Mouse (Mus musculus) midbrain, embryonic 10.5 days (tissue): ENCODE data around the gene Ugt1a1. TPM values are rescaled to one million over a fixed set of nuclear protein-coding genes. Genes with fewer than 3 reads are reported as not detected.

ENCODE experiments used
- DNase-seq: peaks from one replicate; pipeline ENCODE4 v3.0.0-alpha.2; 2017; ENCODE audit warnings: low spot score
- H3K27ac ChIP-seq: fragments of 300-500 bp; sonication (generic); replicated peaks from 2 replicates; pipeline ENCODE4 v1.5.1; 2016; ENCODE audit warnings: mild to moderate bottlenecking
- H3K27me3 ChIP-seq: fragments of 300-500 bp; sonication (generic); 2 replicates; pipeline ENCODE4 v1.6.1; 2016; ENCODE audit warnings: low read depth, mild to moderate bottlenecking; ENCODE audit not compliant: poor library complexity, severe bottlenecking
- H3K36me3 ChIP-seq: fragments of 300-500 bp; sonication (generic); 2 replicates; pipeline ENCODE4 v1.6.1; 2016; ENCODE audit warnings: mild to moderate bottlenecking, moderate library complexity
- H3K4me1 ChIP-seq: fragments of 300-500 bp; sonication (generic); 2 replicates; pipeline ENCODE4 v1.6.1; 2016
- H3K4me3 ChIP-seq: fragments of 300-500 bp; sonication (generic); 2 replicates; pipeline ENCODE4 v1.5.1; 2016; ENCODE audit warnings: mild to moderate bottlenecking, moderate library complexity
- H3K9me3 ChIP-seq: fragments of 300-500 bp; sonication (generic); replicated peaks from 2 replicates; pipeline ENCODE4 v1.6.1; 2016; ENCODE audit warnings: mild to moderate bottlenecking
- WGBS: fragments of 180-500 bp; shearing (Covaris S2); methylation state at CpG from one replicate; pipeline ENCODE4 v1.1.7; 2016; 5-methylcytosine and 5-hydroxymethylcytosine counted together
- polyA plus RNA-seq: library from polyadenylated mRNA; unstranded; fragments of >200 nt; fragmentation: Nextera tagmentation; extraction: Ambion mirVana; gene quantifications from 2 replicates; pipeline ENCODE4 v1.2.1, GENCODE M21; 2016

The Ugt1a1 gene
- polyA plus RNA-seq, 1 experiment from 2014 or later, result not detected

DNA sequence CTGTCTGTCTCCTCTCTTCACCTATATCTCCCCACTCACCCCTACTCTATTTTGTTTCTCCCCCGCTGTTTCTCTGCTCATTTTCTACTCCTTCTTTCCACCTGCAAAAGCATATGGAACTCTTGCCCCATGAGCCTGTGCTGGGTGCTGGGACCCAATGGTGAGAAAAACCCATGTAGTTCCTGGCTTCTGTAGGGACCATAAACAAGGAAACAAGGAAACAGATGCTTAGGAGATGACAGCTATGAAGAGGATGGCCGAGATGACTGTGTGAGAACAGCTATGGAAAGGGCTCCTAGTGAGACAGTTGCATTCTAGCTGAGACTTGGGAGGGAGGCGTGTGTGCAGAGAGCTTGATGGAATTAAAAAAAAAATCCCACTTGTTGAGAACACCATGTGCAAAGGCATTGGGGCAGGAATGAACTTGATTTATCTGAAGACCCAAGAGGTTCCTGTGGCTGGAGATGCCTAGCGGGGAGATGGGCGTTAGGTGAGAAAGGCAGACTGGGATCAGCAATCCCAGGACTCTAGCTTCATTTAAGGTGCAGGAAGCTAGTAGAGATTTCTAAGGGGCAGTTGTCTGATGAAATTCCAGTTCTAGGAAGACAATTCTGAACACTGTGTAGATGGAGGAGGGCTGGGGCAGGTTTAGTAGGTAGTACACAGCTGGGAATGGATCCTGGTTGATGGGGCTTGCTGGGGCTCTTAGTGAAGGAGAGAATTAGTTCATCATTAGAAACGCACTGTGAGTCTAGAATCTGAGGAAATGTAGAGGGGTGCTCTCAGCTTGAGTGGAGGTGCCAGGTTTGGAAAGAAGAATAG, 19.4 kb downstream of the Ugt1a1 start:
- WGBS, result 77% methylated on average over 6 of the region's 6 CpGs
- H3K36me3 ChIP-seq, result no peaks in the 10 kb centered on the region
- no peak for DNase-seq

DNA sequence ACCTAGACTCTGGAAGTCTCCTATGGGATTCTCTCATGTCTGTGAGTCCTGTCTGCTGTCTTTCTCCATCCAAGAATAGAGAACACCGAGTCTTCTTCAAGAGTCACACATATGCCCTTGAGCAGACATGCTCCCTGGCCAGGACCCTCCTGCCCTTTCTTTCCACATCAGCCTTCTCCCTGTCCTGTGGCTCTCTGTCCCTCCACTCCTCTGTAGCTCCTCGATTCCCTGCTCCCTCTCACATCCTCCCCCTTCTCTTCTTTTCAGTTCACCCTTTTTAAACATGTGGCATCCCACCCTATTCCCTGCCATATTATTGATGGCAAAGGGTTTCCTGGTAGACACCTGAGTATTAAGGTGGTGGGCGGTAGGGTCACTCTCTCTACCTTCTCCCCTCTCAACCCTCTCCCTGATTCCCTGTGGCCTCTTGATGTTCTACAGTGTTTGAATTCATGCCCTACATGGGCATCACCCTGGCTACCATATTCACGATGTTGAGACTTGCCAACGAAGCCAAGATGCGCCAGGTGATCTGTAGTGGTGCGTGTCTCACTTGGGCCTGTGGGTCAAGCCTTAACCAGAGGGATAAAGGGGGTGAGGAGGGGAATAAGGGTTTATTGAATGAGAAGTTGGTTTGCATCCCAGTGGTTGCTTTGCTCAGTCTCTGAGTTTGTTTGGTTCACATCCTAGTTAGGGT, 20.2 kb downstream of the Ugt1a1 start:
- H3K4me3 ChIP-seq, result no peak overlapping the region
- H3K27me3 ChIP-seq, result no peaks in the 10 kb centered on the region
- DNase-seq, result no peak
- no peaks in the 10 kb centered on the region for H3K4me1 ChIP-seq
- H3K9me3 ChIP-seq, result peaks cover 98% of the 10 kb centered on the region
- H3K27ac ChIP-seq, result no peak overlapping the region
- WGBS, result 72% methylated on average over 7 of the region's 7 CpGs
- no peaks in the 10 kb centered on the region for H3K36me3 ChIP-seq

More for the DNA sequence above, 19.4 kb downstream of the Ugt1a1 start:
- Histone ChIP-seq H3K4me1 (no peaks in the 10 kb centered on the region), H3K27ac (no peak overlapping the region), H3K27me3 (no peaks in the 10 kb centered on the region), H3K9me3 (peaks cover 100% of the 10 kb centered on the region), H3K4me3 (no peak overlapping the region)

GRCm38 (mm10) chr1:88232664-88233380, 21.1 kb downstream of the Ugt1a1 start:
- Histone ChIP-seq H3K27me3 (no peaks in the 10 kb centered on the region), H3K36me3 (no peaks in the 10 kb centered on the region), H3K4me1 (no peaks in the 10 kb centered on the region), H3K9me3 (peaks cover 98% of the 10 kb centered on the region), H3K4me3 (no peak overlapping the region), H3K27ac (no peak overlapping the region)
- 54% methylated on average over 3 of the region's 3 CpGs for WGBS
- no peak for DNase-seq

- H3K4me1 ChIP-seq, result no peaks in the 10 kb centered on the region
- H3K27me3 ChIP-seq, result no peaks in the 10 kb centered on the region
- H3K36me3 ChIP-seq, result no peaks in the 10 kb centered on the region
- peaks cover 98% of the 10 kb centered on the region for H3K9me3 ChIP-seq
- H3K4me3 ChIP-seq, result no peak overlapping the region
- WGBS, result 69% methylated on average over 14 of the region's 14 CpGs
- DNase-seq, result no peak
- H3K27ac ChIP-seq, result no peak overlapping the region
These were observed 21.9 kb downstream of the Ugt1a1 start for GRCm38 (mm10) chr1:88233421-88234247.

DNA sequence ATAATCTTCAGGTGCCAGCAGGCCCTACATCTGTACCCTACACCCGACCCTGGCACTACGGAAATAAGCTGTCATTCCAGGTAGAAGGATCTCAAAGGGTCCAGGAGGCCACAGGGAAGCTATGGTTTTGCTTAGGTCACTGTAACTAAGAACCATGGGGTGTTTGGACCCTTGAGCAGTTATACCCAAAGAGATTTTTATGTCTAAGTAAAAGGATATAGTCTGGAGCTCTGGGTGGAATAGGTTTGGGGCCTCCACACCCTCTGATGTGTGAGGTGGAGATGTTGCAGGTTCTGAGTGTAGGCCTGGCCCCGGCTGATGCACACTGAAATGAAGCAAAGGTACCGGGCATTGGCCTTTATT, 22.5 kb downstream of the Ugt1a1 start:
- Histone ChIP-seq H3K27ac (no peak overlapping the region), H3K36me3 (no peaks in the 10 kb centered on the region), H3K27me3 (no peaks in the 10 kb centered on the region), H3K4me1 (no peaks in the 10 kb centered on the region), H3K9me3 (peaks cover 98% of the 10 kb centered on the region), H3K4me3 (no peak overlapping the region)
- 65% methylated on average over 4 of the region's 4 CpGs for WGBS
- no peak for DNase-seq

DNA sequence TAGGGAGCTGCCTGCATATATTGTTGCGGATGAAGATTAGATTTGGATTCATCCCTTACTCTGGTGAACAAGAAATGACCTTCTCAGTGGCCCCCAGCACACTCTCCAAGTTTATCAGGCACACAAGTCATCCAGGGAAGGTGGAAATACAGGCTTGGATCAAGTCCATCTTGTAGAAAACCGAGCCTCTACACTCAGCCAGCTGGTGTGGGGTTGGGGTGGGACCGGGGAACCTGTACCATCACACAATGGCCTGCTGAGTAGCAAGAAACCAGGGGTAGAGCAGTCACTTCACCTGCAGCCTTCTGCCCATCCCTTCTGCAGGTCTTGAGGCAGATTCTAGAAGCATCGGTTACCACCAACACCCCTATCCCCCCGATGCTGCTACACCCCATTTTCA, 22.9 kb downstream of the Ugt1a1 start:
- 47% methylated on average over 5 of the region's 5 CpGs for WGBS
- Histone ChIP-seq H3K36me3 (no peaks in the 10 kb centered on the region), H3K27me3 (no peaks in the 10 kb centered on the region), H3K4me1 (no peaks in the 10 kb centered on the region), H3K4me3 (no peak overlapping the region), H3K27ac (no peak overlapping the region), H3K9me3 (peaks cover 98% of the 10 kb centered on the region)
- DNase-seq, result no peak

- Histone ChIP-seq H3K4me1 (no peaks in the 10 kb centered on the region), H3K36me3 (no peaks in the 10 kb centered on the region), H3K9me3 (peaks cover 98% of the 10 kb centered on the region), H3K27me3 (no peaks in the 10 kb centered on the region), H3K27ac (no peak overlapping the region), H3K4me3 (no peak overlapping the region)
- DNase-seq, result no peak
- 65% methylated on average over 11 of the region's 11 CpGs for WGBS
These were observed 23.5 kb downstream of the Ugt1a1 start for GRCm38 (mm10) chr1:88235046-88235893.

DNA sequence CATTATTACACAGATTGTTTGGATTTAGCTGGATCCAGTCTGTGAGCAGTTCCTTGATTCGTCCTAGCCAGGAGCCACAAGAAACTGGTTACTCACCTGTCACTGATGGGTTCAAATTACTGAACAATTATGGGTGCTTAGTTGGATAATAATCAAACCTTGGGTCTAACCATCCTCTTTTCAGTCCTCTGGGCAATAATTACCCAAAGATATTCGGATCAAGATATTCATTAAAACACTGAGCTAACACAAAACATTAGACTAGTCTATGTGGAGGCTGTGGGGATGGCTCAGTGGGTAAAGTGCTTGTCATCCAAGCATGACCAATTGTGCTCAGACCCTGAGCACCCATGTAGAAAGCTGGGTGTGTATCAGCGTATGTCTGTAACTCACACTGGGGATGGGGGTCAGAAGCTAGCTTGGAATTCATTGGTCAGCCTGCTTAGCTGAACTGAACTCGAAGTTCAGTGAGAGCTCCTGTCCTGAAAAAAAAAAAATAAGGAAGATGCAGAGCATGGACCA, 24.2 kb downstream of the Ugt1a1 start:
- Histone ChIP-seq H3K27ac (no peak overlapping the region), H3K36me3 (no peaks in the 10 kb centered on the region), H3K4me3 (no peak overlapping the region), H3K4me1 (no peaks in the 10 kb centered on the region), H3K27me3 (no peaks in the 10 kb centered on the region), H3K9me3 (peaks cover 98% of the 10 kb centered on the region)
- DNase-seq, result no peak
- WGBS, result 69% methylated on average over 4 of the region's 4 CpGs

DNA sequence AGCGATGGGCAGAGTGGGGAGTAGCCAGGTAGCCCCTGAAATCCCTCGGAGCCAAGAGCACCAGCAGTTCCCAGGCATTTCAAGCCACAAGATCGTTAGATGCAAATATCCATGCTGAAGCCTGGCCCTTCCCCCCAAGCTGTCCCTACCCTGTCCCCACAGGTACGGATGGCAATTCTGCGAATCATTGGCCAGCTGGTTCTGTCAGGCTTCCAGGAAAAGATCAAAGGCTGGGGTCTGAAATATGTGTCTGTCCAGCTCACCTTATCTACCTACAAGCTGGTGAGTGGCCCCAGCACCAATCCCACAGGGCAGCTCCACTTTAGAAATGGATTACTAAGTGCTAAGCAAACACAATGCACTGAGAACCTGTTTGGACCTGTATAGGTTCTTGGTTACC, 25.6 kb downstream of the Ugt1a1 start:
- WGBS, result 83% methylated on average over 5 of the region's 5 CpGs
- Histone ChIP-seq H3K27ac (no peak overlapping the region), H3K9me3 (peaks cover 98% of the 10 kb centered on the region), H3K36me3 (no peaks in the 10 kb centered on the region), H3K4me1 (no peaks in the 10 kb centered on the region), H3K4me3 (no peak overlapping the region), H3K27me3 (no peaks in the 10 kb centered on the region)
- no peak for DNase-seq

DNA sequence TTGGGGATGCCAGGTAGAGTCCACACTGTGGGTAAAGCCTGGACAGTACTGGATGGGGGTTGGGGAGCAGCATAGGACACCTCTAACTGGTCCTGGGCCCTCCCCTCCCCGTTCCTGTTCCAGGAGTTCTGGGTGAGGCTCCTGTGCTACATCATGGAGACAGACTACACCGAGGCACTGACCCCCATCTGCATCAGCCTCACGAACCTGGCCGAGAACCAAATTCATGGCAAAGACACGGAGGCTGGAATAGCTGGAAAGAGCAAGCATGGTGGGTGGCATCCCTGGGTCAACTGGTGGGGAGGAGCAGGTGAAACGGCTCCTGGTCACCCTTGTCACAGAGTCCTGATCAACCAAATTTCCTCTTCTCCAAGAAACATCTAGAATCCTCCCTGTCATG, 27.0 kb downstream of the Ugt1a1 start:
- 82% methylated on average over 6 of the region's 6 CpGs for WGBS
- Histone ChIP-seq H3K4me1 (no peaks in the 10 kb centered on the region), H3K4me3 (no peak overlapping the region), H3K27ac (no peak overlapping the region), H3K9me3 (peaks cover 98% of the 10 kb centered on the region), H3K27me3 (no peaks in the 10 kb centered on the region), H3K36me3 (no peaks in the 10 kb centered on the region)
- no peak for DNase-seq

DNA sequence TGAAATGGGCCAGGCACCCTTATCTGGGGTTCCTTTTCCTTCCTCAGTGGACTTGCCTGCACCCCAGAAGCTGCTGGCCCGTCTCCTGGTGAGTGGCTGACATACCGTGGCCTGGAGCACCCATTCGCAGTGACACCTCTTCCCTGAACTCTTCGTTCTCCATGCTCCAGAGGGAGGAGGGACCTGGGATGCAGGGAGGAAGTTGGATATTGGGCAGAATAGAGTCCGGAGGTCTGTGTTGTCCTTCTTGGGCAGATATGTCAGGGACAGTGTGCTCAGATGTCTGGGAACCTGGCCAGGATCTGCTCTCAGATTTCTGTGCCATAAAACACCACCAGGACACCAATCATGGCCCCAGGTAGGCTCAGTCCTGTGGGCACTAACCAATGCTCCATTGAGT, 28.3 kb downstream of the Ugt1a1 start:
- 77% methylated on average over 5 of the region's 5 CpGs for WGBS
- DNase-seq, result no peak
- Histone ChIP-seq H3K4me1 (no peaks in the 10 kb centered on the region), H3K4me3 (no peak overlapping the region), H3K27ac (no peak overlapping the region), H3K9me3 (peaks cover 98% of the 10 kb centered on the region), H3K36me3 (no peaks in the 10 kb centered on the region), H3K27me3 (no peaks in the 10 kb centered on the region)
